Mouse (Mus musculus): ENCODE results near the gene Prmt1. TPM values are rescaled to one million over a fixed set of nuclear protein-coding genes. Genes with fewer than 3 reads are reported as not detected.

The Prmt1 gene
- polyA plus RNA-seq, 1 experiment from 2014 or later, result 623 TPM

GRCm38 (mm10) chr7:45007846-45008245 lies 21.5 kb upstream of the Prmt1 start:
- H3K27me3 ChIP-seq, result no peaks in the 10 kb centered on the region
- ATAC-seq (ENCODE audit: low read depth), result no peak
- H3K4me1 ChIP-seq (replicated peaks), result peaks cover under 1% of the 10 kb centered on the region; the same call in 1 of the 2 replicates
- no peak overlapping the region for H3K9ac ChIP-seq
- H3K4me2 ChIP-seq, result no peak overlapping the region
- no peak overlapping the region for H3K27ac ChIP-seq (replicated peaks)
- no peaks in the 10 kb centered on the region for H3K9me3 ChIP-seq
- H3K4me3 ChIP-seq, result no peak overlapping the region
- H3K36me3 ChIP-seq, result peaks cover 98% of the 10 kb centered on the region
- WGBS, result 95% methylated on average over 30 of the region's 30 CpGs

GRCm38 (mm10) chr7:45007141-45007540 lies 20.8 kb upstream of the Prmt1 start:
- Histone ChIP-seq H3K4me3 (no peak overlapping the region), H3K9ac (no peak overlapping the region), H3K4me2 (no peak overlapping the region), H3K27ac (replicated peaks) (no peak overlapping the region), H3K9me3 (no peaks in the 10 kb centered on the region), H3K4me1 (replicated peaks) (no peaks in the 10 kb centered on the region), H3K36me3 (peaks cover 98% of the 10 kb centered on the region), H3K27me3 (no peaks in the 10 kb centered on the region)
- WGBS, result 96% methylated on average over 29 of the region's 29 CpGs
- no peak for ATAC-seq (ENCODE audit: low read depth)

GRCm38 (mm10) chr7:45006503-45006902 lies 20.1 kb upstream of the Prmt1 start:
- Histone ChIP-seq H3K4me2 (no peak overlapping the region), H3K27me3 (no peaks in the 10 kb centered on the region), H3K27ac (replicated peaks) (no peak overlapping the region), H3K9me3 (no peaks in the 10 kb centered on the region), H3K36me3 (peaks cover 98% of the 10 kb centered on the region), H3K9ac (no peak overlapping the region), H3K4me3 (no peak overlapping the region), H3K4me1 (replicated peaks) (no peaks in the 10 kb centered on the region)
- no peak for ATAC-seq (ENCODE audit: low read depth)
- WGBS, result 95% methylated on average over 12 of the region's 12 CpGs

- WGBS, result 95% methylated on average over 6 of the region's 6 CpGs
- no peak overlapping the region for H3K27ac ChIP-seq (replicated peaks)
- H3K4me3 ChIP-seq, result no peak overlapping the region
- H3K27me3 ChIP-seq, result no peaks in the 10 kb centered on the region
- no peak overlapping the region for H3K9ac ChIP-seq
- no peaks in the 10 kb centered on the region; the same call in 1 of the 2 replicates for H3K4me1 ChIP-seq (replicated peaks)
- H3K4me2 ChIP-seq, result no peak overlapping the region
- no peak for ATAC-seq (ENCODE audit: low read depth)
- peaks cover 99% of the 10 kb centered on the region for H3K36me3 ChIP-seq
- no peaks in the 10 kb centered on the region for H3K9me3 ChIP-seq
Measured at GRCm38 (mm10) chr7:45005321-45005992, 19.1 kb upstream of the Prmt1 start.

- WGBS, result 58% methylated on average over 3 of the region's 3 CpGs
Measured at GRCm38 (mm10) chr7:45004546-45004945, 18.2 kb upstream of the Prmt1 start.

GRCm38 (mm10) chr7:45002440-45002839 lies 16.1 kb upstream of the Prmt1 start:
- Histone ChIP-seq H3K36me3 (peaks cover 77% of the 10 kb centered on the region), H3K4me3 (no peak overlapping the region), H3K27me3 (no peaks in the 10 kb centered on the region), H3K4me1 (replicated peaks) (peaks cover 23% of the 10 kb centered on the region), H3K27ac (replicated peaks) (no peak overlapping the region), H3K9me3 (no peaks in the 10 kb centered on the region), H3K4me2 (no peak overlapping the region), H3K9ac (no peak overlapping the region)
- 93% methylated on average over 7 of the region's 7 CpGs for WGBS
- ATAC-seq (ENCODE audit: low read depth), result no peak

More at GRCm38 (mm10) chr7:45004546-45004945, 18.2 kb upstream of the Prmt1 start:
- peaks cover 98% of the 10 kb centered on the region for H3K36me3 ChIP-seq
- H3K9ac ChIP-seq, result 0 out of 2 replicates have a peak overlapping the region, but pooled peaks have one; percentile 8
- no peaks in the 10 kb centered on the region for H3K27me3 ChIP-seq
- no peak overlapping the region for H3K4me2 ChIP-seq
- H3K4me1 ChIP-seq (replicated peaks), result peaks cover 6% of the 10 kb centered on the region
- H3K27ac ChIP-seq (replicated peaks), result no peak overlapping the region
- no peaks in the 10 kb centered on the region for H3K9me3 ChIP-seq
- ATAC-seq (ENCODE audit: low read depth), result no peak
- no peak overlapping the region for H3K4me3 ChIP-seq

GRCm38 (mm10) chr7:45000539-45001114 lies 14.3 kb upstream of the Prmt1 start:
- Histone ChIP-seq H3K4me2 (no peak overlapping the region), H3K9ac (0 out of 2 replicates have a peak overlapping the region, but pooled peaks have one; percentile 12), H3K36me3 (peaks cover 59% of the 10 kb centered on the region), H3K27ac (replicated peaks) (no peak overlapping the region), H3K4me3 (no peak overlapping the region), H3K27me3 (no peaks in the 10 kb centered on the region), H3K9me3 (no peaks in the 10 kb centered on the region), H3K4me1 (replicated peaks) (peaks cover 36% of the 10 kb centered on the region)
- WGBS, result 84% methylated on average over 21 of the region's 21 CpGs
- no peak for ATAC-seq (ENCODE audit: low read depth)

- Histone ChIP-seq H3K4me1 (replicated peaks) (peaks cover 36% of the 10 kb centered on the region), H3K27ac (replicated peaks) (no peak overlapping the region), H3K27me3 (no peaks in the 10 kb centered on the region), H3K4me3 (no peak overlapping the region), H3K9ac (no peak overlapping the region), H3K9me3 (no peaks in the 10 kb centered on the region), H3K4me2 (peak overlapping the region; percentile 79), H3K36me3 (peaks cover 50% of the 10 kb centered on the region)
- ATAC-seq (ENCODE audit: low read depth), result no peak
- WGBS, result 81% methylated on average over 11 of the region's 11 CpGs
Measured at GRCm38 (mm10) chr7:44999753-45000152, 13.4 kb upstream of the Prmt1 start.

- Histone ChIP-seq H3K9me3 (no peaks in the 10 kb centered on the region), H3K27me3 (no peaks in the 10 kb centered on the region), H3K27ac (replicated peaks) (peak within 1 kb of the TSS; percentile 83), H3K36me3 (peaks cover 45% of the 10 kb centered on the region), H3K4me2 (peak within 1 kb of the TSS; percentile 79), H3K9ac (peak within 1 kb of the TSS; percentile 79), H3K4me1 (replicated peaks) (peaks cover 36% of the 10 kb centered on the region), H3K4me3 (peak within 1 kb of the TSS; percentile 58)
- no peak for ATAC-seq (ENCODE audit: low read depth)
- WGBS, result 6% methylated on average over 18 of the region's 18 CpGs
Measured at GRCm38 (mm10) chr7:44998501-44998955, 12.2 kb upstream of the Prmt1 start, which contains the start of gene Bcl2l12. Bcl2l12 (minus strand) TSS chr7:44998712.

- Histone ChIP-seq H3K9ac (peak overlapping the region; percentile 79), H3K9me3 (no peaks in the 10 kb centered on the region), H3K27me3 (no peaks in the 10 kb centered on the region), H3K4me3 (peak overlapping the region; percentile 58), H3K4me2 (peak overlapping the region; percentile 79), H3K36me3 (peaks cover 40% of the 10 kb centered on the region), H3K4me1 (replicated peaks) (peaks cover 36% of the 10 kb centered on the region), H3K27ac (replicated peaks) (peak overlapping the region; percentile 83)
- WGBS, result 4% methylated on average over 15 of the region's 15 CpGs
- peak; percentile 12 for ATAC-seq (ENCODE audit: low read depth)
Measured at GRCm38 (mm10) chr7:44997940-44998428, 11.6 kb upstream of the Prmt1 start.

- H3K27me3 ChIP-seq, result no peaks in the 10 kb centered on the region
- H3K27ac ChIP-seq (replicated peaks), result peak within 1 kb of the TSS; percentile 83
- H3K4me3 ChIP-seq, result peak within 1 kb of the TSS; percentile 58
- H3K36me3 ChIP-seq, result peaks cover 36% of the 10 kb centered on the region
- H3K9me3 ChIP-seq, result no peaks in the 10 kb centered on the region
- peak within 1 kb of the TSS; percentile 79 for H3K9ac ChIP-seq
- WGBS, result under 1% methylated on average over 43 of the region's 43 CpGs
- peaks cover 36% of the 10 kb centered on the region for H3K4me1 ChIP-seq (replicated peaks)
- ATAC-seq (ENCODE audit: low read depth), result peak; percentile 92
- peak within 1 kb of the TSS; percentile 79 for H3K4me2 ChIP-seq
Measured at GRCm38 (mm10) chr7:44997231-44997939, 11.0 kb upstream of the Prmt1 start, which contains the start of gene Irf3. Irf3 (plus strand) TSS chr7:44997648.

GRCm38 (mm10) chr7:44996672-44997071 lies 10.3 kb upstream of the Prmt1 start:
- Histone ChIP-seq H3K9me3 (no peaks in the 10 kb centered on the region), H3K27ac (replicated peaks) (no peak overlapping the region; the same call in 1 of the 2 replicates), H3K27me3 (no peaks in the 10 kb centered on the region), H3K4me1 (replicated peaks) (peaks cover 36% of the 10 kb centered on the region), H3K4me2 (peak overlapping the region; percentile 79), H3K9ac (peak overlapping the region; percentile 79), H3K36me3 (peaks cover 32% of the 10 kb centered on the region), H3K4me3 (peak overlapping the region; percentile 58)
- ATAC-seq (ENCODE audit: low read depth), result peak; percentile 3; the same call in 1 of the 2 replicates
- 18% methylated on average over 10 of the region's 10 CpGs for WGBS
